Mouse (Mus musculus) midbrain, embryonic 15.5 days (tissue): ENCODE measurements around the gene Fsip1. TPM values are rescaled to one million over a fixed set of nuclear protein-coding genes. Genes with fewer than 3 reads are reported as not detected.

Source experiments
- ATAC-seq: fragments of 200-750 bp; cut with Nextera tagmentation; replicated peaks from 2 replicates; pipeline ENCODE4 v1.8.0; 2017; ENCODE audit warnings: moderate TSS enrichment
- H3K27ac ChIP-seq: fragments of 300-500 bp; sonication (generic); 2 replicates; pipeline ENCODE4 v1.5.1; 2015; ENCODE audit warnings: mild to moderate bottlenecking, inconsistent platforms
- H3K27me3 ChIP-seq: fragments of 300-500 bp; sonication (generic); replicated peaks from 2 replicates; pipeline ENCODE4 v1.6.1; 2015; ENCODE audit warnings: inconsistent platforms
- H3K36me3 ChIP-seq: fragments of 300-500 bp; sonication (generic); replicated peaks from 2 replicates; pipeline ENCODE4 v1.6.1; 2015; ENCODE audit warnings: inconsistent platforms
- H3K4me1 ChIP-seq: fragments of 300-500 bp; sonication (generic); 2 replicates; pipeline ENCODE4 v1.6.1; 2015; ENCODE audit warnings: inconsistent platforms
- H3K4me2 ChIP-seq: fragments of 300-500 bp; sonication (generic); 2 replicates; pipeline ENCODE4 v1.6.1; 2015; ENCODE audit warnings: inconsistent platforms, mild to moderate bottlenecking, moderate library complexity
- H3K4me3 ChIP-seq: fragments of 300-500 bp; sonication (generic); 2 replicates; pipeline ENCODE4 v1.5.1; 2015; ENCODE audit warnings: mild to moderate bottlenecking, inconsistent platforms
- H3K9ac ChIP-seq: fragments of 300-500 bp; sonication (generic); 2 replicates; pipeline ENCODE4 v1.6.1; 2015; ENCODE audit warnings: mild to moderate bottlenecking, inconsistent platforms
- H3K9me3 ChIP-seq: fragments of 300-500 bp; sonication (generic); 2 replicates; pipeline ENCODE4 v1.6.1; 2016; ENCODE audit warnings: inconsistent platforms
- WGBS: fragments of 180-500 bp; shearing (Covaris S2); methylation state at CpG from one replicate; pipeline ENCODE4 v1.1.7; 2015; ENCODE audit warnings: mixed read lengths; 5-methylcytosine and 5-hydroxymethylcytosine counted together
- polyA plus RNA-seq: library from polyadenylated mRNA; unstranded; fragments of >200 nt; fragmentation: Nextera tagmentation; extraction: Ambion mirVana; gene quantifications from 2 replicates; pipeline ENCODE4 v1.2.1, GENCODE M21; 2015

Gene Fsip1
- polyA plus RNA-seq, 1 experiment from 2014 or later: 3.0 TPM

DNA sequence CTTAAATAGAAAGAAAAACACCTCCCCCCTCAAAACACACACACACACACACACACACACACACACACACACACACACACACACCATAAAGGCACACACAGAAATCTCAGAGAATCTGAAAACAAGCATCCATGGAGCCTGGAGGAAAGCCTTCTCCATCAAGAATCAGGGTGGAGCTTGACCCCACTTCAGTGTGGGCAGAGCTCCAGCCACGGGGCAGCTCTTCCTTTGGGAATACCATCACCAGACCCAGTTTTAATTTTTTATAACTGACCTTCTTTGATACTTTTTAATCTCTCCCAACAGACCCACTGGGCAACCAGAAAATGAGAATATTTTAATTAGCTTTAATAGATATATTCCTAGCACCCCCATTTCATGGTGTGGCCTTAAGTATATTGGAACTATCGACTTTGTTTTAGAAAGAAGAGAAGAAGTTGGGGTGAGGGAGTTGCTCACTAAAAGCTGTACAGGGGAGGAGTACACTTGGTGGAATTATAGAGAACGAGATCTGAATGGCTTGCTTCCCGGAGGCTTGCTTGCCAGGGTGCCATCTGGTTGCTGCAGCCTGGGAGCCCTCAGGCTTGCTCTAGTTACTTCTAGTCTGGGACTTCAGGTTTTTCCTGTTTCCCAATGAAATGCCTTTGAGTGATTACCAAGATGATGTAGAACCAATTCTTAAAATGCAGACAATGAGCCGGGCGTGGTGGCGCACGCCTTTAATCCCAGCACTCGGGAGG, 31.7 kb upstream of the Fsip1 start:
- no peak overlapping the region for H3K27ac ChIP-seq
- WGBS: 86% methylated on average over 9 of the region's 9 CpGs
- no peak overlapping the region for H3K9ac ChIP-seq
- no peak overlapping the region for H3K4me3 ChIP-seq
- no peaks in the 10 kb centered on the region for H3K9me3 ChIP-seq
- ATAC-seq: no peak
- 0 out of 2 replicates have a peak, but pooled peaks cover 1% of the 10 kb centered on the region for H3K4me1 ChIP-seq
- H3K36me3 ChIP-seq: no peaks in the 10 kb centered on the region
- H3K27me3 ChIP-seq: no peaks in the 10 kb centered on the region
- no peak overlapping the region for H3K4me2 ChIP-seq

- H3K9me3 ChIP-seq: no peaks in the 10 kb centered on the region
- no peaks in the 10 kb centered on the region for H3K4me1 ChIP-seq
- no peak for ATAC-seq
- H3K36me3 ChIP-seq: no peaks in the 10 kb centered on the region
- H3K9ac ChIP-seq: no peak overlapping the region
- no peak overlapping the region for H3K4me2 ChIP-seq
- H3K4me3 ChIP-seq: no peak overlapping the region
- 67% methylated on average over 4 of the region's 4 CpGs for WGBS
- H3K27me3 ChIP-seq: no peaks in the 10 kb centered on the region
- H3K27ac ChIP-seq: no peak overlapping the region
These were observed 30.9 kb upstream of the Fsip1 start for GRCm38 (mm10) chr2:118287678-118288077.

GRCm38 (mm10) chr2:118282467-118282866, 25.7 kb upstream of the Fsip1 start:
- WGBS: 67% methylated on average over 3 of the region's 3 CpGs
- Histone ChIP-seq H3K27me3 (no peaks in the 10 kb centered on the region), H3K9me3 (no peaks in the 10 kb centered on the region), H3K27ac (no peak overlapping the region), H3K4me2 (no peak overlapping the region), H3K4me1 (no peaks in the 10 kb centered on the region), H3K4me3 (no peak overlapping the region), H3K9ac (no peak overlapping the region), H3K36me3 (no peaks in the 10 kb centered on the region)
- no peak for ATAC-seq

- Histone ChIP-seq H3K9me3 (no peaks in the 10 kb centered on the region), H3K27ac (no peak overlapping the region), H3K27me3 (no peaks in the 10 kb centered on the region), H3K4me2 (no peak overlapping the region), H3K36me3 (no peaks in the 10 kb centered on the region), H3K4me1 (0 out of 2 replicates have a peak, but pooled peaks cover 3% of the 10 kb centered on the region), H3K9ac (no peak overlapping the region), H3K4me3 (no peak overlapping the region)
- ATAC-seq: no peak
- 93% methylated on average over 8 of the region's 8 CpGs for WGBS
These were observed 21.5 kb upstream of the Fsip1 start for GRCm38 (mm10) chr2:118278249-118278648.

DNA sequence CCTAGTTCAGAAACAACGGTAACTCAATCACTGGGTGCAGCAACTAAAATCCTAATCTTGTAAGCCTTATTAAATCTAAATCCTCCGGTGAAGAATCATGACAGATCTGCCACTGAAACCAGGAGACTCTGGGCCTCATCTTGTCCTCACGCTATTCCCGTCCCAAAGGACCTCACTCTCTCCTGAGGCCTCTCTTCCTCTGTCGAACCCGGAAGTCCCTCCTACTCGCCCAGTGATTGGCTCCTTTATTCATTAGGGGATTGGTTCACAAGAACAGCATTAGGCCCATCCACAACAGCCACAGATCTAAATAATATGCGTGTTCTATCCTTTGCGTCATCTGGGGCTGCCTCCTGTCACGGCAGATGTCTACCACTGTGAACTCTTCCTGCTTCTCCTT, 14.8 kb upstream of the Fsip1 start:
- Histone ChIP-seq H3K27ac (no peak overlapping the region), H3K36me3 (no peaks in the 10 kb centered on the region), H3K4me3 (no peak overlapping the region), H3K4me1 (0 out of 2 replicates have a peak, but pooled peaks cover 3% of the 10 kb centered on the region), H3K27me3 (no peaks in the 10 kb centered on the region), H3K9ac (no peak overlapping the region), H3K9me3 (no peaks in the 10 kb centered on the region), H3K4me2 (no peak overlapping the region)
- no peak for ATAC-seq
- WGBS: 83% methylated on average over 10 of the region's 10 CpGs

GRCm38 (mm10) chr2:118270213-118270612, 13.4 kb upstream of the Fsip1 start:
- no peak overlapping the region for H3K27ac ChIP-seq
- WGBS: 61% methylated on average over 14 of the region's 14 CpGs

GRCm38 (mm10) chr2:118263914-118264201, 7.1 kb upstream of the Fsip1 start:
- H3K9me3 ChIP-seq: no peaks in the 10 kb centered on the region
- no peak overlapping the region for H3K9ac ChIP-seq
- H3K27ac ChIP-seq: no peak overlapping the region
- 56% methylated on average over 2 of the region's 2 CpGs for WGBS
- H3K4me2 ChIP-seq: no peak overlapping the region
- H3K4me1 ChIP-seq: no peaks in the 10 kb centered on the region
- H3K4me3 ChIP-seq: no peak overlapping the region
- no peaks in the 10 kb centered on the region for H3K27me3 ChIP-seq
- H3K36me3 ChIP-seq: no peaks in the 10 kb centered on the region
- no peak for ATAC-seq

More at GRCm38 (mm10) chr2:118270213-118270612, 13.4 kb upstream of the Fsip1 start:
- Histone ChIP-seq H3K27me3 (no peaks in the 10 kb centered on the region), H3K4me3 (no peak overlapping the region), H3K4me1 (0 out of 2 replicates have a peak, but pooled peaks cover 3% of the 10 kb centered on the region), H3K9me3 (no peaks in the 10 kb centered on the region), H3K9ac (no peak overlapping the region), H3K36me3 (no peaks in the 10 kb centered on the region), H3K4me2 (no peak overlapping the region)
- 0 out of 2 replicates have a peak, but pooled peaks have one; percentile 37 for ATAC-seq

DNA sequence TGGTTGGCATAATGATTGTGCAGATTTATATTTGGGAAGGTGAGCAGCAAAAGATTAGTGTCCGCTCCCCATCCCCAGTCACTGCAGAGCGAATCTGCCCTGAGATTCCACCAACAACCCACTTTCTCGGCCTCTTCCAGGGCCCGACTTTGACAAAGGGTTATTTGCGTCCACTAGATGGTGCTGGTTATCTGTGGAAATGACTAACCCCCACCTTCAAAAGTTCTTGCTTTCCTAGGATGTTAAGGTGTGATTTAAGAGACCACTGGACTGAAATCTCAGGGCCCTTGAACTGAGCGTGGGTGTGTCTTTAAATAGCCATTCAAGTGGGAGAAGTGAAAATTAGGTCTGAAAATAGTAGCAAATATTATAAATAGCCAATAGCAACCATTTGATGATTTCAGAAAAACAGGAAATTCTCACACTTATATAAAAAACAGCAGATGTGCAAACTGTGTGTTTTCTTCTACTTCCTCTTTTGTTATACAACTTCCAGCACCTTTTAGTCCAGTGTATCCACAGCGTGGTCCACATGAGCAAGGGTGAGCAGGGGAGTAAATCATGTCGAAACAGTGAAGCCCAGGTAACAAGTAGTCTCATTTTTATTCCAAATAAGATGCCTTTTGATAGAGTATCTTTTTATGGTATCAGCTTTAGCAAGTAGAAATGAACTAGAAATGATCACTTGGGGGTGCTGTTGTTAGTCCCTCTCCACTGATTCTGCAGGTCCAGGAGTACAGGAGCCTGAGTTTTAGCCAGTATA, 6.6 kb upstream of the Fsip1 start:
- no peaks in the 10 kb centered on the region for H3K27me3 ChIP-seq
- H3K36me3 ChIP-seq: no peaks in the 10 kb centered on the region
- H3K4me3 ChIP-seq: no peak overlapping the region
- no peaks in the 10 kb centered on the region for H3K4me1 ChIP-seq
- no peak overlapping the region for H3K4me2 ChIP-seq
- 0 out of 2 replicates have a peak overlapping the region, but pooled peaks have one; percentile 8 for H3K9ac ChIP-seq
- peak; percentile 74 for ATAC-seq
- WGBS: 20% methylated on average over 8 of the region's 8 CpGs
- H3K9me3 ChIP-seq: no peaks in the 10 kb centered on the region
- H3K27ac ChIP-seq: no peak overlapping the region

DNA sequence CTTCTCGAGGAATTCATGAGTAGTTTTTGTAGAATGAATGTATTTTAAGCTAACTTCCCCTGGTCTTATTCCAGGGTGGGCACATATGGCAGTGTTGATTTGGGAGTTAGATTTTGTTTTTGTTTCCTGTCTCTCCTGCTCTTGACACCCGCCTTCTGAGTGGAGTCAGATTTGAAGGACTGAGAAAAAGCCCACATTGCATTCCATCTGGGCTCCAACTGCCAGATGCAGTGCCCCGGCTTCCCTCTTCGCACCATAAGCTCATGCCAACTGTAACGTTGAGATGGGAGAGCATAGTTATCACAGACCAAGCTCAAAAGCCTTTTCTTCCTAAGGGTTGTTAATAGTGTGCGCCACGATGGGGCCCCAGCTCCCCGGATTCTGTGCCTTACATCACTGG, 5.9 kb upstream of the Fsip1 start:
- no peak overlapping the region for H3K4me3 ChIP-seq
- H3K36me3 ChIP-seq: no peaks in the 10 kb centered on the region
- H3K4me1 ChIP-seq: no peaks in the 10 kb centered on the region
- no peaks in the 10 kb centered on the region for H3K9me3 ChIP-seq
- no peaks in the 10 kb centered on the region for H3K27me3 ChIP-seq
- H3K4me2 ChIP-seq: no peak overlapping the region
- ATAC-seq: 0 out of 2 replicates have a peak, but pooled peaks have one; percentile 15
- 66% methylated on average over 8 of the region's 8 CpGs for WGBS
- H3K9ac ChIP-seq: 0 out of 2 replicates have a peak overlapping the region, but pooled peaks have one; percentile 8
- H3K27ac ChIP-seq: no peak overlapping the region

GRCm38 (mm10) chr2:118259746-118260145, 3.0 kb upstream of the Fsip1 start:
- ATAC-seq: no peak
- Histone ChIP-seq H3K27me3 (no peaks in the 10 kb centered on the region), H3K4me3 (no peak overlapping the region), H3K9me3 (no peaks in the 10 kb centered on the region), H3K9ac (no peak overlapping the region), H3K4me1 (peaks cover 4% of the 10 kb centered on the region), H3K36me3 (no peaks in the 10 kb centered on the region), H3K4me2 (no peak overlapping the region), H3K27ac (no peak overlapping the region)
- 92% methylated on average over 5 of the region's 5 CpGs for WGBS

DNA sequence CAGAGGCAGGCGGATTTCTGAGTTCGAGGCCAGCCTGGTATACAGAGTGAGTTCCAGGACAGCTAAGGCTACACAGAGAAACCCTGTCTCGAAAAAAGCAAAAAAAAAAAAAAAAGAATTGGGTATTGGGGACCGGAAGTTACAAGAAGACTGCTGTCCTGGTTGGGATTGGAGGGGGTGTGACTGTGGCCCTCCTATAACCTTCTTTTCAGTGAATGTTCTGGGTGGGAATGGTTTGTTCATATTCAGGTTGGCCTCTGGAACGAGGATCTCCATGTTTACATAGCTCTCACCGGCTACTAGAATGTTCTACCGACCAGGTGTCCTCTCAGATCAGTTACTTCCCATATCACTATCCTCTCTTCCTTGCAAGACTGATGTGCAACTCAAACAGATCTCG, 328 bp upstream of the Fsip1 start:
- no peaks in the 10 kb centered on the region for H3K36me3 ChIP-seq
- 0 out of 2 replicates have a peak, but pooled peaks have one; percentile 7 for ATAC-seq
- no peak overlapping the region for H3K27ac ChIP-seq
- H3K9ac ChIP-seq: no peak overlapping the region
- peak overlapping the region; percentile 61 for H3K4me2 ChIP-seq
- H3K4me1 ChIP-seq: peaks cover 4% of the 10 kb centered on the region
- H3K27me3 ChIP-seq: no peaks in the 10 kb centered on the region
- WGBS: 74% methylated on average over 8 of the region's 8 CpGs
- H3K9me3 ChIP-seq: no peaks in the 10 kb centered on the region
- peak overlapping the region; percentile 40 for H3K4me3 ChIP-seq

- Histone ChIP-seq H3K4me3 (no peak overlapping the region), H3K4me2 (no peak overlapping the region), H3K36me3 (no peaks in the 10 kb centered on the region), H3K9me3 (no peaks in the 10 kb centered on the region), H3K27ac (no peak overlapping the region), H3K4me1 (peaks cover 4% of the 10 kb centered on the region), H3K9ac (no peak overlapping the region), H3K27me3 (no peaks in the 10 kb centered on the region)
- 82% methylated on average over 8 of the region's 8 CpGs for WGBS
- no peak for ATAC-seq
These were observed 2.2 kb downstream of the Fsip1 start for GRCm38 (mm10) chr2:118254516-118254915.
